Mouse (Mus musculus) small intestine, adult 2 months (tissue): ENCODE measurements around the gene Ubox5.

Experiments used
- CTCF ChIP-seq: fragments of 200-500 bp; IDR thresholded peaks from 2 replicates; pipeline ENCODE4 v1.5.1; 2012; ENCODE audit warnings: low read depth, mild to moderate bottlenecking, control low read depth, inconsistent platforms, low read length, moderate library complexity, mixed read lengths; ENCODE audit not compliant: insufficient replicate concordance, insufficient read length; ENCODE audit errors: extremely low read depth
- POLR2A ChIP-seq: fragments of 200-500 bp; IDR thresholded peaks from 2 replicates; pipeline ENCODE4 v1.6.1; 2012; ENCODE audit warnings: low read depth, mild to moderate bottlenecking, control low read depth, inconsistent platforms, low read length, moderate library complexity

DNA sequence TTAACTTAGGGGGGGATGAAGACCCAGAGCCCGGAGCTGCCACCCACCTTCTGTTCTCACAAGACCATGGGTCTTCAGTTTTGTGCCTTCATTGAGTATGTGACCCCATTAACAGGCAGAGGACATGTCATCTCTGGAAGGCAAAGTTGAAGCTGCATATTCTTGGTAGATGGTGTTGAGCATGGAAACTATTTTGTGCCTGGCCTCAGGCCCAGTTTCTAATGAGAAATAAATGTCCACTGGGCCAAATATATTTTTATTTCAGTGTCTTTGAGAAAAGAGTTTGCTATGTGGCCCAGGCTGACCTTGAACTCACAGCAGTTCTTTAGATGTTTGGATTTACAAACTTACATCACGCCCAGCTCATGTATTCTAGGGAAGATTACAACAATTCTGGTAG lies 40.1 kb downstream of the Ubox5 start:
- no peak for TF ChIP-seq POLR2A
- no peak for TF ChIP-seq CTCF
